ENCODE assay signal across 26 mouse cellular contexts in the genomic region with DNA sequence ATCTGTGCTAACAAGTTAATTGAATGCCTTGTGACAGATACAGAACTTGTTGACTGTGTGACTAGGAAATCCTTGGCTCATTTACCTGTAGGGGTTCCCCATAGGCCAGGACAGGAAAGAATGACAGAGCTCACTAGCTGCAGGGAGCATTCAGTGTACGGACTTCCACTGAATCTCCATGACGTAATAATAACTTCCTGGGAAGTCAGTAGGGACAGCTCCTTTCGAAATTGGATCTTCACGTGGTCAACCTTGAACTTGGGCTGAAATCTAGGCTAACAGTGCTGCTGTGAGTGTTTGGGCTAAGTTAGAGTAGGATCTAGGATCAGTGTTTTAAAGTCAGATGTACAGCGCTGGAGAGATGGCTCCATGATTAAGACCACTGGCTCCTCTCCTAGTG. TPM values are rescaled to one million over a fixed set of nuclear protein-coding genes. Genes with fewer than 3 reads are reported as not detected.
"Had no signal": no experiment of that assay in that cellular context is flagged by ENCODE, and none has a peak within 500 bp of the region (broad histone marks: within the 10 kb centered on the region; RNA-seq: fewer than 3 reads in every experiment).

No protein-coding gene starts in this region.

- H3K27me3 ChIP-seq: heart, embryonic 13.5 days; heart, embryonic 15.5 days; hindbrain, embryonic 13.5 days; hindbrain, embryonic 15.5 days; kidney, embryonic 15.5 days; limb, embryonic 13.5 days; limb, embryonic 15.5 days; liver, embryonic 15.5 days had no signal

- H3K36me3 ChIP-seq: heart, embryonic 15.5 days; hindbrain, embryonic 13.5 days; hindbrain, embryonic 15.5 days; limb, embryonic 15.5 days; liver, embryonic 15.5 days had no signal

- H3K9me3 ChIP-seq: heart, embryonic 13.5 days; heart, embryonic 15.5 days; hindbrain, embryonic 13.5 days; hindbrain, embryonic 15.5 days; kidney, embryonic 15.5 days; limb, embryonic 13.5 days; limb, embryonic 15.5 days; liver, embryonic 15.5 days had no signal

- DNase-seq: gastrocnemius, postnatal 14 days; gastrocnemius, postnatal 36 days; heart, adult 11 months; heart, adult 2 months; heart, postnatal 14 days; heart, postnatal 36 days; kidney, adult 11 months; kidney, adult 9 months; kidney, postnatal 14 days; layer of hippocampus, adult 9-11 months; layer of hippocampus, postnatal 36 days; left cerebral cortex, postnatal 4 days had no signal

- H3K4me3 ChIP-seq: heart, adult 2 months; heart, embryonic 13.5 days; heart, embryonic 15.5 days; hindbrain, embryonic 13.5 days; hindbrain, embryonic 15.5 days; kidney, embryonic 15.5 days; limb, embryonic 13.5 days; limb, embryonic 15.5 days; liver, embryonic 15.5 days had no signal

- H3K4me1 ChIP-seq: heart, embryonic 15.5 days; hindbrain, embryonic 13.5 days; hindbrain, embryonic 15.5 days; kidney, embryonic 15.5 days; limb, embryonic 13.5 days; limb, embryonic 15.5 days had no signal

- ATAC-seq: hindbrain, postnatal 0 days; intestine, embryonic 16.5 days had no signal

- H3K27ac ChIP-seq: heart, adult 2 months; heart, embryonic 13.5 days; heart, embryonic 15.5 days; hindbrain, embryonic 13.5 days; hindbrain, embryonic 15.5 days; hindbrain, postnatal 0 days; kidney, embryonic 15.5 days; kidney, postnatal 0 days; limb, embryonic 13.5 days; limb, embryonic 15.5 days; liver, embryonic 15.5 days had no signal

- H3K9ac ChIP-seq: heart, embryonic 13.5 days; heart, embryonic 15.5 days; hindbrain, embryonic 13.5 days; hindbrain, embryonic 15.5 days; kidney, embryonic 15.5 days; limb, embryonic 13.5 days; limb, embryonic 15.5 days; liver, embryonic 15.5 days had no signal

- H3K4me2 ChIP-seq: heart, embryonic 11.5 days; heart, embryonic 13.5 days; heart, embryonic 15.5 days; hindbrain, embryonic 13.5 days; hindbrain, embryonic 15.5 days; kidney, embryonic 15.5 days; limb, embryonic 13.5 days; limb, embryonic 15.5 days; liver, embryonic 15.5 days had no signal

RNA-seq across cellular contexts. Expression of gene Spata17, which starts 29.5 kb away (rescaled TPM):
- total RNA-seq: gastrocnemius, adult 8-10 months; gastrocnemius, postnatal 14 days; gastrocnemius, postnatal 36 days; hematopoietic stem cell, adult 5-6 weeks had no signal
